Mouse (Mus musculus): ENCODE data around the gene Gpm6a.

DNA sequence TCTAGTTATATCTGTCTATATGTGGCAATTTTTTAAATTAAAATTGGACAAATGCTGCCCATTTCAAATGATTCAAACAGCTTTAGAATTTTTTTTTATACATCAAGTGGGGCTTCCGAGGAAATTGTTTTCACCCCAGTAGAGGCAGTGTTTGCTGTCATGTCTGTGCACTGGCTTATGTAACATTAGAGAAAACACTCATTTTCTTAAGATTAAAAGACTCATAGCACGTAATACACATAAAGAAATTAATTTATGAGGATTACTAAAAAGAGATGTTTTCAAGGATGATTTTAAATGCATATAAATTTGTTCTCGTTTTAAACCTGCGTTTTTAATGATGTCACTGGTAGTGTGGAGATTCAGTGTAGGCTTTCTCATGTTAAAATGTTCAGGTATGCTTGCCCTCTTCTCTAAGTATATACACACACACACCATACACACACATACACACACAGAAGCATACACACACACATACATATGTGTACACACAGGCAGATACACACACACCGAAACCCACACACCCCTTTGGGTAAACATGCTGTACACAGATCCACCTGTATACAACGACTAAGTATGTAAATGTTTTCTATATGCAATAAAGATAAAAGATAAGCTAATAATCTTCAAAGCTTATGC is 1.4 kb downstream of the Gpm6a start:
- TF ChIP-seq CTCF (IDR thresholded peaks at IDR 0.05; ENCODE audit: borderline replicate concordance, insufficient read depth, low read length) (no peak), POLR2A (IDR thresholded peaks at IDR 0.05; ENCODE audit: low read depth, low read length) (no peak)

Measured in embryonic fibroblast, embryonic 13.5 days (primary cell).